ENCODE assay signal across 24 mouse cellular contexts in genomic region chr2:158161761-158162160, GRCm38 (mm10). TPM values are rescaled to one million over a fixed set of nuclear protein-coding genes. Genes with fewer than 3 reads are reported as not detected.
DNase-seq lines count a peak whose midpoint lies in the region; ATAC-seq and TF ChIP-seq lines count a peak whose summit lies in the region.
"Had no signal": no experiment of that assay in that cellular context is flagged by ENCODE, and none has a peak within 500 bp of the region (broad histone marks: within the 10 kb centered on the region; RNA-seq: fewer than 3 reads in every experiment).

No protein-coding gene starts in this region.

- H3K4me3 ChIP-seq in lung, postnatal 0 days (ENCODE audit: low read depth, low read length) = no peak overlapping the region
- no peak overlapping the region for H3K4me3 ChIP-seq in liver, embryonic 15.5 days (replicated peaks)
- no peak overlapping the region for H3K4me3 ChIP-seq in stomach, embryonic 15.5 days (replicated peaks)
- no peak overlapping the region for H3K4me3 ChIP-seq in midbrain, embryonic 15.5 days
- H3K4me3 ChIP-seq: forebrain, embryonic 10.5 days; gastrocnemius, adult 2 months; heart, embryonic 15.5 days; layer of hippocampus, adult 2 months; limb, embryonic 15.5 days had no signal

- peak overlapping the region; percentile 66 for H3K27ac ChIP-seq in lung, postnatal 0 days (ENCODE audit: low read length)
- 0 out of 2 replicates have a peak overlapping the region, but pooled peaks have one; percentile 24 for H3K27ac ChIP-seq in liver, embryonic 15.5 days (replicated peaks)
- H3K27ac ChIP-seq in stomach, embryonic 15.5 days = peak overlapping the region; percentile 60; the same call in 1 of the 2 replicates
- H3K27ac ChIP-seq in midbrain, embryonic 15.5 days = no peak overlapping the region
- H3K27ac ChIP-seq: forebrain, embryonic 10.5 days; gastrocnemius, adult 2 months; heart, embryonic 15.5 days; layer of hippocampus, adult 2 months; limb, embryonic 15.5 days had no signal

- TF ChIP-seq CTCF in lung, postnatal 0 days (IDR thresholded peaks at IDR 0.05) = no peak

- no peak overlapping the region for H3K9ac ChIP-seq in lung, postnatal 0 days (replicated peaks; ENCODE audit: low read depth)
- peak overlapping the region; percentile 9; the same call in 1 of the 2 replicates for H3K9ac ChIP-seq in liver, embryonic 15.5 days
- H3K9ac ChIP-seq in stomach, embryonic 15.5 days = no peak overlapping the region
- no peak overlapping the region for H3K9ac ChIP-seq in midbrain, embryonic 15.5 days
- H3K9ac ChIP-seq: heart, embryonic 15.5 days; limb, embryonic 15.5 days had no signal

- H3K9me3 ChIP-seq in lung, postnatal 0 days (ENCODE audit: low read length) = no peaks in the 10 kb centered on the region
- no peaks in the 10 kb centered on the region for H3K9me3 ChIP-seq in liver, embryonic 15.5 days (replicated peaks)
- H3K9me3 ChIP-seq in stomach, embryonic 15.5 days = no peaks in the 10 kb centered on the region
- H3K9me3 ChIP-seq in midbrain, embryonic 15.5 days = no peaks in the 10 kb centered on the region
- H3K9me3 ChIP-seq: forebrain, embryonic 10.5 days; heart, embryonic 15.5 days; limb, embryonic 15.5 days had no signal

- no peaks in the 10 kb centered on the region for H3K27me3 ChIP-seq in lung, postnatal 0 days (replicated peaks; ENCODE audit: insufficient read depth, low read length)
- H3K27me3 ChIP-seq in liver, embryonic 15.5 days = no peaks in the 10 kb centered on the region
- no peaks in the 10 kb centered on the region for H3K27me3 ChIP-seq in stomach, embryonic 15.5 days (replicated peaks)
- H3K27me3 ChIP-seq in midbrain, embryonic 15.5 days (replicated peaks) = no peaks in the 10 kb centered on the region
- H3K27me3 ChIP-seq: heart, embryonic 15.5 days; limb, embryonic 15.5 days had no signal

- H3K36me3 ChIP-seq in lung, postnatal 0 days (ENCODE audit: insufficient read depth, low read length) = no peaks in the 10 kb centered on the region
- H3K36me3 ChIP-seq in liver, embryonic 15.5 days (replicated peaks) = no peaks in the 10 kb centered on the region
- no peaks in the 10 kb centered on the region for H3K36me3 ChIP-seq in stomach, embryonic 15.5 days
- no peaks in the 10 kb centered on the region for H3K36me3 ChIP-seq in midbrain, embryonic 15.5 days (replicated peaks)
- H3K36me3 ChIP-seq: forebrain, embryonic 10.5 days; heart, embryonic 15.5 days; limb, embryonic 15.5 days had no signal

- peak; percentile 88 for DNase-seq in heart, adult 11 months
- DNase-seq in heart, postnatal 4 days = no peak
- DNase-seq in lung, postnatal 0 days (ENCODE audit: low spot score) = peak; percentile 87
- no peak for DNase-seq in lung, postnatal 4 days
- no peak for DNase-seq in gastrocnemius, postnatal 10 days
- DNase-seq: adrenal gland, postnatal 25 days; cerebellum, adult 11 months; cerebellum, postnatal 25 days; kidney, adult 2 months; kidney, postnatal 14 days; layer of hippocampus, postnatal 36 days; midbrain, embryonic 14.5 days; right cerebral cortex, postnatal 25 days; thymus, adult 18-20 months; thymus, postnatal 4 days had no signal

- ATAC-seq in lung, postnatal 0 days = peak; percentile 81
- ATAC-seq in liver, embryonic 15.5 days (ENCODE audit: insufficient read depth) = no peak
- no peak for ATAC-seq in stomach, embryonic 15.5 days (ENCODE audit: insufficient read depth, low FRiP score, low read depth)
- no peak for ATAC-seq in midbrain, embryonic 15.5 days (replicated peaks)
- ATAC-seq: hindbrain, embryonic 16.5 days had no signal

- WGBS in lung, postnatal 0 days = 58% methylated on average over 6 of the region's 6 CpGs
- WGBS in liver, embryonic 15.5 days (ENCODE audit: insufficient replicate concordance) = 61% methylated on average over 6 of the region's 6 CpGs
- WGBS in stomach, embryonic 15.5 days = 59% methylated on average over 6 of the region's 6 CpGs
- 88% methylated on average over 6 of the region's 6 CpGs for WGBS in midbrain, embryonic 15.5 days

- peaks cover 9% of the 10 kb centered on the region for H3K4me1 ChIP-seq in lung, postnatal 0 days (ENCODE audit: insufficient read depth, low read depth, low read length)
- H3K4me1 ChIP-seq in liver, embryonic 15.5 days (replicated peaks) = peaks cover 59% of the 10 kb centered on the region
- peaks cover 8% of the 10 kb centered on the region; the same call in 1 of the 2 replicates for H3K4me1 ChIP-seq in stomach, embryonic 15.5 days
- no peaks in the 10 kb centered on the region for H3K4me1 ChIP-seq in midbrain, embryonic 15.5 days

- H3K4me2 ChIP-seq in lung, postnatal 0 days (replicated peaks; ENCODE audit: low read depth, low read length) = no peak overlapping the region
- no peak overlapping the region for H3K4me2 ChIP-seq in liver, embryonic 15.5 days
- H3K4me2 ChIP-seq in stomach, embryonic 15.5 days = no peak overlapping the region
- no peak overlapping the region for H3K4me2 ChIP-seq in midbrain, embryonic 15.5 days
- H3K4me2 ChIP-seq: heart, embryonic 15.5 days; limb, embryonic 15.5 days had no signal

- TF ChIP-seq EP300 in lung, postnatal 0 days (IDR thresholded peaks at IDR 0.05) = peak; percentile 53; the same call in 1 of the 2 replicates

RNA-seq across cellular contexts. Expression of gene Tgm2, which starts 15.5 kb away (rescaled TPM):
- total RNA-seq in heart, postnatal 4 days (2021) = 100 to 1,000 TPM; 254 to 273 TPM
- 97.0 TPM in 2 replicates for polyA plus RNA-seq in lung, postnatal 0 days (2015; fragmentation: Nextera tagmentation; extraction: Ambion mirVana)
- polyA plus RNA-seq in liver, embryonic 15.5 days (2015; fragmentation: Nextera tagmentation; extraction: Ambion mirVana) = 67.7 and 77.8 TPM in 2 replicates
- polyA plus RNA-seq in stomach, embryonic 15.5 days (2015; fragmentation: Nextera tagmentation; extraction: Ambion mirVana) = 91.7 and 93.1 TPM in 2 replicates
- polyA plus RNA-seq in midbrain, embryonic 15.5 days (2015; fragmentation: Nextera tagmentation; extraction: Ambion mirVana) = 10.1 and 12.4 TPM in 2 replicates
- 10 to 100 TPM; 55.0 to 69.1 TPM for total RNA-seq in gastrocnemius, postnatal 10 days (2021)

Comparison
In these comparisons a context has a peak if more than half of its experiments do, and no peak if none do; other contexts are left out.
1. DNase-seq: peak in heart, adult 11 months (single experiment) and lung, postnatal 0 days (single experiment); none in heart, postnatal 4 days (single experiment), lung, postnatal 4 days (0 of 2) and gastrocnemius, postnatal 10 days (single experiment).